Mouse (Mus musculus) left cerebral cortex, postnatal 10 days (tissue): ENCODE results near the gene Pik3r5. TPM values are rescaled to one million over a fixed set of nuclear protein-coding genes. Genes with fewer than 3 reads are reported as not detected.

Experiments
- DNase-seq, 2 experiments: peaks; one replicate each; pipeline ENCODE4 v3.0.0; 2021 to 2022; ENCODE audit warnings: low spot score in 2 of 2, mixed read lengths in 1 of 2; ENCODE audit errors: extremely low spot score in 1 of 2
- intact Hi-C: fragments of 180-260 bp; cut with DNase I; formaldehyde crosslinking; loops from one replicate; pipeline ENCODE4 v1.15.1; 2025
- total RNA-seq, 2 experiments: library from RNA; stranded (reverse); gene quantifications; 2 replicates each; pipeline ENCODE4 v1.2.3; 2021

Gene Pik3r5
- total RNA-seq, 2 experiments from 2014 or later = 2.5 to 2.7 TPM

DNA sequence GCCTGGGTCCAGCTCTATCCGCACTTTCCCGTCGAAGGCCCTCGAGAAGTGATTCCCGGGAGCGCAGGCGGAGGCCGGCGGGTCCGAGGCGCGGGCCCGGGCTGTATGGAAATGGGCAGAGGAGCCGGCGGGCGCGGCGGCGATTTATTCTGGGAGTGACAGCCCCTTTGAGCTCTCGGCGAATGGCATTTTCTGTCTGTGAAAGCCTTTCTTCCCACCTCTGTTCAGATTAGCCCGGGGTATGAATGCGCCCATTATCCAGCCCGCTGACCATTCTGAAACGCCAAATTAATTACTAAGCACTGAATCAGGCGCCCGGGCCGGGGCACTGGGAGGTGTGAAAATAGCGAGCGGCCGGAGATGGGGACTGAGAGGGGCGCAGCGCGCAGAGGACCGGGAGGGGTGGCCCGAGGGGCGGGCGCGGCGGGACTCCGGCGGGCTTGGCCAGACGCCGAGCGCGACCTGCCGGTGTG lies 32.3 kb upstream of the Pik3r5 start:
- peak in 1 of 2 experiments; percentile 47 for DNase-seq
- intact Hi-C loops = loop anchor here (5.0 to 10.0 kb wide), 2 partner anchors 197 to 585 kb away; no protein-coding TSS in a partner anchor

GRCm38 (mm10) chr11:68400021-68400671 lies 31.8 kb upstream of the Pik3r5 start:
- intact Hi-C loops = loop anchor here (10.0 kb wide), 1 partner anchor 585 kb away; no protein-coding TSS in a partner anchor
- peak in 1 of 2 experiments; percentile 49 for DNase-seq

DNA sequence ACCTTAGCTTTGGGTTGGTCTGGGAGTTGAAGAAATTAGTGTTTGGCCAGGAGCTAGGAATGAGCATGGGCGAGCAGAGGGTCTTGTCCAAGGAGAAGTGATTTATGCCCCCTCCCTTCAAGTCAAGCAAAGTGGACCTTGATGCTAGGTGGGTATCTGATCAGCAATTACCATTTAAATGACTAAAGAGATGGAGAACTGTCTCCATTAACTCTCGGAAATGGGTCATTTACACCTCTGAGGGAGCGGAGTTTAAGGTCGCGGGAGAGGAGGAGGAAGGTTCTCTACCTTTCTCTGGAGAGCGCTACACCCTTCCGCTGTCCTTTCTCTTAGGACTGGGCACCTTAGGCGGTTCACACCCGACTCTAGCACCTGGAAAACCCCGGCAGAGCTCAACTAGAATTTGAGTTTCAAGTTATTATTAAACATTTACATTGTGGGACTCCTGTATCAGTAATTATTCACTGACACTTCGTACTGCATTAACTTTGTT lies 31.1 kb upstream of the Pik3r5 start, which contains the start of gene Ntn1:
TSS of gene Ntn1 (minus strand) at position 97 of the 493 bp plus-strand sequence.
- intact Hi-C loops = loop anchor here (10.0 kb wide), 1 partner anchor 586 kb away; no protein-coding TSS in a partner anchor
- DNase-seq = no peak

DNA sequence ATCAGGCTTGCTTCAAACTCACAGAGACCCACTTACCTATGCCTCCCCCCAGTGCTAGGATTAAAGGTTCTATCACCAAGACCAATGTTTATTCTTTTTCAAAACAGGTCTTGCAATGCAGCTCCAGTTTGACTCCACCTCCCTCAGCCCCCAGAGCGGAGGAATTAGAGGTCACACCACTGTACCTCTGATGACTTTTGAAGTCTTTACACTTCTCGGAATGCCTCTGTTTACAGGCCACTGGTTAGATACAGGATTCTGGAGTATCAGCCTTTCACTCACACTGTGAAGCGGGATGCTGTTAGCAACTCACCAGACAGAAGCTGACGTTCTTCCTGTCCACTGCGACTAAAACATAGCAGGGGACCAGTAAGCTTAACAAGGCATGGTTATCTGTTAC lies 30.5 kb upstream of the Pik3r5 start:
- DNase-seq = no peak
- intact Hi-C loops = loop anchor here (10.0 kb wide), 1 partner anchor 587 kb away; no protein-coding TSS in a partner anchor

DNA sequence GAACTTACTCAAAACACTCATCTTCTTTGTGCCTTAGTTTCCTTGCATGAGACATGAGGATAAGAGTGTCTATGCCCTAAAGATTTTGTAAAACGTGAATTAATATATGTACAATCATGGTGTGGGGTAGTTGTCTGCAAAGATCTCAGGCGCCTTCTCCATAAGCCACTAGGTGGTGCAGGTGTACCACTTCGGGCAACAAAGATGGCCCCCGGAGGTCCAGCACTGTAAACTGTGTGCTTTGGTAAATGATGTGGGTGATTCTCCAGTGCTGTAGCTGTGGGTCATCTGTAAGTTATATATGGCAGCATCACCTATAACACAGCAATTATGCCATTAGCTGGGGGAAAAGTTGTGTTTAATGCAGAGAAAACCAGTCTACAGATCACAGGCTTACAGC lies 27.7 kb upstream of the Pik3r5 start:
- DNase-seq = no peak
- intact Hi-C loops = loop anchor here (10.0 kb wide), 1 partner anchor 589 kb away; no protein-coding TSS in a partner anchor

DNA sequence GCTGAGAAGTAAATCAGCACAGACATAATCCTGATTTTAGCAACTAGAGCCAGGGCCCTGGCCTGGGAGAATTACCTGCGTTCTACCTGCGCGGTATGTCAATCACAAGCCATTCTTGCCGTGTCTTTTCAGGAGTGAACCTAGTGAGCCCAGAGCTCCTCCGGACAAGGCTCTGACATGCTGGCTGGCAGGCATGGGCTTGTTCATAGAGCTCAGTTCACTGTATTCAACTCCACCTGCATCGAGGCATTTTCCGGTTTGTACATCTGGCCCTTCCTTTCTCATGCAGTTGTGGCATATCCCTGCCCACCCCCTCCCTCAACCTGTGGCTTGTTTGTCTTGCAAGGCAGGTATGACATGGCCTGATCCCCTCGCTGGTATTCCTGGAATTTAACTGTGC lies 26.3 kb upstream of the Pik3r5 start:
- no peak for DNase-seq
- intact Hi-C loops = loop anchor here (5.0 to 10.0 kb wide), 3 partner anchors 193 to 591 kb away; no protein-coding TSS in a partner anchor

- no peak for DNase-seq
- intact Hi-C loops = loop anchor here (5.0 to 10.0 kb wide), 3 partner anchors 195 to 593 kb away; no protein-coding TSS in a partner anchor
Measured at GRCm38 (mm10) chr11:68407266-68407926, 24.5 kb upstream of the Pik3r5 start.

- DNase-seq = peak; percentile 57 to 81
- intact Hi-C loops = loop anchor here (2.0 to 10.0 kb wide), 4 partner anchors 196 to 593 kb away; no protein-coding TSS in a partner anchor
Measured at GRCm38 (mm10) chr11:68408127-68408526, 23.8 kb upstream of the Pik3r5 start.

- DNase-seq = no peak
- intact Hi-C loops = no loop called here
Measured at GRCm38 (mm10) chr11:68417001-68417400, 14.9 kb upstream of the Pik3r5 start.

DNA sequence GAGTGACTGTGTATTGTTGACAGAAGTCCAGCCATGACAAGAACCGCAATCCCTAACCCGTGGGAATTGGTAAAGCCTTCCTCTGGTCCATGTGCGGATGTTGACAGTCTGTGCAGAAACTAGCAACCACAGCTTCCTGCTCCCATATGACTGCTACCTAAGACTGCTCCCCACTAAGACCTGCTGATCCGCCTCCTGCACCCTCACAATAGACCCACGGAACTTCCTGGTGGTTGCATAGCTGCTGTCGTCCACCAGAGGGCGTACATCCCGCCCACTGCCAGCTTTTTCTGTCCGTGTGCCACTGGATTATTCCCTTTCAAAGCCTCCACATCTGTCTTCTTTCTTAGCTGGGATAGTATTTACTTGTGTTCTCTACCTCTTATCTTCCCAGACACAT lies 14.1 kb upstream of the Pik3r5 start:
- intact Hi-C loops = no loop called here
- DNase-seq = peak in 1 of 2 experiments; percentile 40

DNA sequence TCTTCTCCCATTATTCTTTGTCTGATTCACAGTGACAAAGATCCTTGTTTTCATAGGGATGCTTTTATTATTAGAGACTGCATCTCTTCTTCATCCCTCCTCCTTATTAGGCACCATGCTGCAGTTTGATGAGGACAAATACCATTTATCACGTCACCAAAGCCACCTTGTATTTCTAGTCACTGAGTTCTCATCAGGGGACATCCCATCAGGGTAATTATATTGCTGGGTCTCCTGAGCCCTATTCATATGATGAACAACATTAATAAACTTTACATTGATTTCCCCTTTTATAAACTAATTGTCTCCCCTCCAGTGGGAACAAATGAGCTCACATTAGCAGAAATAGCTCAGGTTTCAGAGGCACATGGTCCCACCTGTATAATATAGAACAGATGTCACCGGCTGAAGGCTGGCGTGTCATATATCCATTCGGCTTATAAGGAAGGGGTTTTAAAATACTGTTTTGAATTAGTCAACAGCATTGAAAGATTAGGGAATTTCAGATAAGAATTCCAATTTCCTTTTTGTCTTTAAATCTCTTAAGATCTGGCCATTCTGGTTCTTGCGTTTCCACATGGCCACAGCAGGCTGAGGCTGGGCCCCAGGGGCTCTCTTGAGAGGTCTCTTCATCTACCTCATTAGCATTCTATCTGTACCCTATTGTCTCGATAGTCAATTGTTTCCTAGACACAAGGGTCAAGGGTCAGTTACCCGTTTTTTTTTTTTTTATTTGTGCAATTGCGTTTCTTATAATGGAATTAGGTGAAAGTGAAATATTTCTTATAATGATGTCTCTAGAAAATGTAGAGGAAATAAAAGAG lies 6.2 kb upstream of the Pik3r5 start:
- intact Hi-C loops = no loop called here
- no peak for DNase-seq

DNA sequence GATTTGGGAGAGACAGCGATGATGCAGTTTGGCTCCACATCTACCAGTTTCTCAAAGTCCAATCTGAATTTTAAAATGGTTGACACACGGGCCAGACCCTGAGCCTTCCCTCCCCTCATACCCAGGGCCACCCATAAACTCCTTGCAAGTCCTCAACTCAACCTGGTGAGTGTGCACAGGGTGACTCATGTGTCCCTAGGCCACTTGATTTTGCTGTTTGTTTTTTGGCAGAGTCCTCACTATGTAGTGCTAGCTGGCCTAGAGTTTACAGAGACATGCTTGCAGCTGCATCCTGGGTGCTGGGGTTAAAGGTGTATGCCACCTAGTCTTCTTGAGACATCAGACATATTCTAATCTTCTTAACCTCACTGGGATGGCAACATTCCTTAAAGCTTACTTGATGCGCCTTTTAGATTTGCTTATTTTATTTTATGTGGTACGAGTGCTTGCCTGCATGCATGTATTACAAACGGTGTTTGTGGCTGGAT lies 4.8 kb upstream of the Pik3r5 start:
- DNase-seq = no peak
- intact Hi-C loops = no loop called here

GRCm38 (mm10) chr11:68430662-68431061 lies 1.3 kb upstream of the Pik3r5 start:
- intact Hi-C loops = no loop called here
- DNase-seq = no peak

- intact Hi-C loops = no loop called here
- DNase-seq = no peak
Measured at GRCm38 (mm10) chr11:68432361-68433021, 570 bp downstream of the Pik3r5 start.

GRCm38 (mm10) chr11:68433534-68433933 lies 1.6 kb downstream of the Pik3r5 start:
- intact Hi-C loops = no loop called here

GRCm38 (mm10) chr11:68434697-68435096 lies 2.8 kb downstream of the Pik3r5 start:
- intact Hi-C loops = no loop called here
- DNase-seq = no peak

More at GRCm38 (mm10) chr11:68433534-68433933, 1.6 kb downstream of the Pik3r5 start:
- no peak for DNase-seq

DNA sequence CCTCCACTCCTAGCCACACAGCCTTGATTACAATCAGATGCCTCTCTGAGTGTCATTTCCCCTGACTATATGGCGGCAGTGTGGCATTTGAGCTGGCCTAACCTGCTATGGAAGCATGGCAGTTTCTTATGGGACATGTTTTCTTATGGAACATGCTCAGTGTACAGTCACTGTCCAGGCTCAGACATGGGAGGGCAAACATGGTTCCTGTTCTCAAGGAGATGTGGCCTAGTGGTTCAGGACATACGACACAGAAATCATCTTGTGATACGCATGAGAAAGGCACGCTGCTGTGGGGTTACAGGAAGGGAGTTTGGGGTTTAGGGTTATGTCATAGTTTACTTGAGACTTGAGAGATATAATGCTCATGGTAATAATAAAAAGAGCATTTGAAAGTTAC lies 3.7 kb downstream of the Pik3r5 start:
- DNase-seq = no peak
- intact Hi-C loops = no loop called here

GRCm38 (mm10) chr11:68436376-68436775 lies 4.5 kb downstream of the Pik3r5 start:
- intact Hi-C loops = no loop called here
- DNase-seq = no peak
